Mouse (Mus musculus): Measurements from ENCODE around the gene Dnajc2. TPM values are rescaled to one million over a fixed set of nuclear protein-coding genes. Genes with fewer than 3 reads are reported as not detected.

Dnajc2 gene
- polyA plus RNA-seq, 1 experiment, result 22.3 TPM

DNA sequence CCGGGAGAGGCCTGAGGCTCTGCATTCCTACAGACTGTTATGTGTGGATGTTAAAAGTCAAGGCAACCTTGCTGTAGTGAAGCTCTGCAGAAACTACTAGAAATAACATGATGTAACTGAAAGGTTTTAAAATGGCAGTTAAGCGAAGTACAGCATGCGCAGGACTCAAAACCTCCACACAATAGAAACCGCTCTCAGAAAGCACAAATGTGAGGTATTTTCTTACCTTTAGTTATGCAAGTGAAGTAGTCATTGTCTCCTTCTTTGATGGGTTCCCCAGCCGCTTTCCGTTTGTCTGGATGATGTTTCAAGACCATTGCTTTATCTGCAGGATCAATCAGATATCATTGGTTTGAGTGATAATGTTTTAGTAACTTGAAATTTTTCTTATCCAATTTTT lies 8.6 kb downstream of the Dnajc2 start:
- TF ChIP-seq CEBPB (IDR thresholded peaks at IDR 0.05; ENCODE audit: low read depth) (no peak), USF1 (IDR thresholded peaks at IDR 0.05; ENCODE audit: low read depth) (no peak), MAX (IDR thresholded peaks at IDR 0.05) (no peak)
- Histone ChIP-seq H3K27me3 (ENCODE audit: control insufficient read depth, insufficient read depth, insufficient read length) (no peaks in the 10 kb centered on the region), H3K4me3 (ENCODE audit: insufficient read depth, poor library complexity, severe bottlenecking) (no peak overlapping the region), H3K79me2 (ENCODE audit: control insufficient read depth, insufficient read depth) (peaks cover 12% of the 10 kb centered on the region), H3K36me3 (ENCODE audit: control insufficient read depth, insufficient read depth) (peaks cover 66% of the 10 kb centered on the region), H3ac (ENCODE audit: control insufficient read depth, insufficient read length, low read depth) (no peak overlapping the region), H3K79me3 (ENCODE audit: low read depth) (no peaks in the 10 kb centered on the region)

DNA sequence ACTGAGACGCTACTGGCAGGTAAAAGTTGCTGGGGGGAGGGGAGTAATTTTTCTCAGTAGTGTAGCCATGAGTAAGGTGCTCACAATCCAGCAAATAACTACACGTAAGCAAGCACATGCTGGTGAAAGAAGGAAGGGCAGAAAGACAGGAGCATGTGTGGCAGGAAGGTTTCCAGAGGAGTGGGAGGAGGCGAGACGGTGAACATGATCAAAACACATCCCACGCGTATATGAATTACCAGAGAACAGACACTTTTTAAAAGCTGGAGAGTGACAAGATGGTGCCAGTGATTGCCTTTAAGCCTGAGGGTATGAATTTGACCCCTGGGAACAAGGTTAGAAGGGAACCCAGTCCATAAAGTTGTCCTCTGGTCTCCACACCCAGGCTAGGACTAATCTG lies 15.2 kb downstream of the Dnajc2 start:
- H3K36me3 ChIP-seq (ENCODE audit: control insufficient read depth, insufficient read depth), result peaks cover 64% of the 10 kb centered on the region
- no peaks in the 10 kb centered on the region for H3K79me3 ChIP-seq (ENCODE audit: low read depth)
- H3K4me3 ChIP-seq (ENCODE audit: insufficient read depth, poor library complexity, severe bottlenecking), result no peak overlapping the region
- H3K79me2 ChIP-seq (ENCODE audit: control insufficient read depth, insufficient read depth), result no peaks in the 10 kb centered on the region
- no peaks in the 10 kb centered on the region for H3K27me3 ChIP-seq (ENCODE audit: control insufficient read depth, insufficient read depth, insufficient read length)
- TF ChIP-seq MYOG (IDR thresholded peaks at IDR 0.05; ENCODE audit: control insufficient read depth, extremely low read depth, insufficient read length) (no peak), MYOD1 (IDR thresholded peaks at IDR 0.05; ENCODE audit: control insufficient read depth, insufficient read length, low read depth) (no peak), USF1 (IDR thresholded peaks at IDR 0.05; ENCODE audit: low read depth) (no peak), MAX (IDR thresholded peaks at IDR 0.05) (no peak), CTCF (IDR thresholded peaks at IDR 0.05; ENCODE audit: control insufficient read depth, insufficient read depth, insufficient read length) (no peak), FOSL1 (IDR thresholded peaks at IDR 0.05; ENCODE audit: insufficient read depth, low read length, poor library complexity, severe bottlenecking) (no peak), CEBPB (IDR thresholded peaks at IDR 0.05; ENCODE audit: low read depth) (no peak)
- H3ac ChIP-seq (ENCODE audit: control insufficient read depth, insufficient read length, low read depth), result no peak overlapping the region

DNA sequence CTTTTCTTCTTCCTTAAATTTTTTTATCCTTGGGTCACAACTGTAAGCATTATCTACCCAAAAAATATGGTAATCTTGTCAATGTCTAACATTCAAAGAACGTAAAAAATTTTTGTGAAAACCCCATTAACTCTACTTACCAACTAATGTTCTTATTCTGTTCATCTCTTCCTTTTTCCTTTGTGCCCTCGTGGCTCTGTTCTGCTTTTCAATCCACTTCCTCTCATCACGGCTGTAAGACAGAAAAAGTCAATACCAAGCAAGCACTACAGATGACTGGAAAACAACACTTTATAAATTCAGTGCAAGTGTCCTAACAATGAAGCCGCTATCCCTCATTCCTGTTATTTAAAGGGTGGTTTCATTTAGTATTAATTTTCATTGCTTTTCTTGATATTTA lies 16.5 kb downstream of the Dnajc2 start:
- Histone ChIP-seq H3K79me2 (ENCODE audit: control insufficient read depth, insufficient read depth) (no peaks in the 10 kb centered on the region), H3K36me3 (ENCODE audit: control insufficient read depth, insufficient read depth) (peaks cover 64% of the 10 kb centered on the region), H3K4me3 (ENCODE audit: insufficient read depth, poor library complexity, severe bottlenecking) (no peak overlapping the region), H3ac (ENCODE audit: control insufficient read depth, insufficient read length, low read depth) (no peak overlapping the region), H3K79me3 (ENCODE audit: low read depth) (no peaks in the 10 kb centered on the region), H3K27me3 (ENCODE audit: control insufficient read depth, insufficient read depth, insufficient read length) (no peaks in the 10 kb centered on the region)
- TF ChIP-seq USF1 (IDR thresholded peaks at IDR 0.05; ENCODE audit: low read depth) (no peak), FOSL1 (IDR thresholded peaks at IDR 0.05; ENCODE audit: insufficient read depth, low read length, poor library complexity, severe bottlenecking) (no peak), MYOG (IDR thresholded peaks at IDR 0.05; ENCODE audit: control insufficient read depth, extremely low read depth, insufficient read length) (no peak), MAX (IDR thresholded peaks at IDR 0.05) (no peak), CTCF (IDR thresholded peaks at IDR 0.05; ENCODE audit: control insufficient read depth, insufficient read depth, insufficient read length) (no peak), CEBPB (IDR thresholded peaks at IDR 0.05; ENCODE audit: low read depth) (no peak), MYOD1 (IDR thresholded peaks at IDR 0.05; ENCODE audit: control insufficient read depth, insufficient read length, low read depth) (no peak)

DNA sequence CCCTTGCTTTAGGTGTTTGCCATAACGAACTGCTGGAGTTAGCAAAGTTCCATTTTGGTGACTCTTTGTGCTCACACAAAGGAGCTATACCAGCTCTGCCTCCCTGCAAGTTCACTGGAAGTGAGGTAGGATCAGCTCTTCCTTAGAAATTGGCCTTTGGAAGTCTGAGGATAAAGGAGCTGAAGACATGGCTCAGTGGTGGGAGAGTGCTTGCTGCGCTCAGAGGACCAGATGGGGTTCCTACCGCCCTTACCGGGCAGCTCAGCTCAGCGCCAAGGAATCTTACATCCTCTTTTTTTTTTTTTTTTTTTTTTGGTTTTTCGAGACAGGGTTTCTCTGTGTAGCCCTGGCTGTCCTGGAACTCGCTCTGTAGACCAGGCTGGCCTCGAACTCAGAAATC lies 39.1 kb downstream of the Dnajc2 start:
- H3K36me3 ChIP-seq (ENCODE audit: control insufficient read depth, insufficient read depth), result peaks cover 70% of the 10 kb centered on the region
- H3K27me3 ChIP-seq (ENCODE audit: control insufficient read depth, insufficient read depth, insufficient read length), result no peaks in the 10 kb centered on the region
- TF ChIP-seq MYOG (IDR thresholded peaks at IDR 0.05; ENCODE audit: control insufficient read depth, extremely low read depth, insufficient read length) (no peak), CEBPB (IDR thresholded peaks at IDR 0.05; ENCODE audit: low read depth) (no peak), CTCF (IDR thresholded peaks at IDR 0.05; ENCODE audit: control insufficient read depth, insufficient read depth, insufficient read length) (no peak), USF1 (IDR thresholded peaks at IDR 0.05; ENCODE audit: low read depth) (no peak), MYOD1 (IDR thresholded peaks at IDR 0.05; ENCODE audit: control insufficient read depth, insufficient read length, low read depth) (no peak), FOSL1 (IDR thresholded peaks at IDR 0.05; ENCODE audit: insufficient read depth, low read length, poor library complexity, severe bottlenecking) (no peak), MAX (IDR thresholded peaks at IDR 0.05) (no peak)
- no peaks in the 10 kb centered on the region for H3K79me3 ChIP-seq (ENCODE audit: low read depth)
- no peaks in the 10 kb centered on the region for H3K79me2 ChIP-seq (ENCODE audit: control insufficient read depth, insufficient read depth)
- H3ac ChIP-seq (ENCODE audit: control insufficient read depth, insufficient read length, low read depth), result no peak overlapping the region
- no peak overlapping the region for H3K4me3 ChIP-seq (ENCODE audit: insufficient read depth, poor library complexity, severe bottlenecking)

DNA sequence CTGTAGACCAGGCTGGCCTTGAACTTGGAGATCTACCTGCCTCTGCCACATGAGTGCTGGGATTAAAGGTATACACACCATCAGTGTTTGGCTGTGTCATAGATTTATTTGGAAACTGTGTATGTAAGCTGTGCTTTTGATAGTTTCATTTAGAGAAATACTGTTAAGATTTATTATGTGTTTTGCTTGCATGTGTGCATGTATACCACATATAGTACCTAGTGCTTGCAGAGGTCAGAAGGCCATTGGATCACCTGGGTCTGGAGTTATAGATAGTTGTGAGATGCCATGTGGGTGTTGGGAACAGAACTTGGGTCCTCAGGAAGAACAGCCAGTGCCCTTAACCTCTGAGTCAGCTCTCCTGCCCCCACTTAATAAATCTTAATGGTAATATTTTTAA lies 40.4 kb downstream of the Dnajc2 start:
- Histone ChIP-seq H3K79me3 (ENCODE audit: low read depth) (no peaks in the 10 kb centered on the region), H3ac (ENCODE audit: control insufficient read depth, insufficient read length, low read depth) (no peak overlapping the region), H3K27me3 (ENCODE audit: control insufficient read depth, insufficient read depth, insufficient read length) (no peaks in the 10 kb centered on the region), H3K79me2 (ENCODE audit: control insufficient read depth, insufficient read depth) (no peaks in the 10 kb centered on the region), H3K4me3 (ENCODE audit: insufficient read depth, poor library complexity, severe bottlenecking) (no peak overlapping the region), H3K36me3 (ENCODE audit: control insufficient read depth, insufficient read depth) (peaks cover 74% of the 10 kb centered on the region)
- TF ChIP-seq MYOD1 (IDR thresholded peaks at IDR 0.05; ENCODE audit: control insufficient read depth, insufficient read length, low read depth) (no peak), FOSL1 (IDR thresholded peaks at IDR 0.05; ENCODE audit: insufficient read depth, low read length, poor library complexity, severe bottlenecking) (no peak), CEBPB (IDR thresholded peaks at IDR 0.05; ENCODE audit: low read depth) (no peak), MAX (IDR thresholded peaks at IDR 0.05) (no peak), USF1 (IDR thresholded peaks at IDR 0.05; ENCODE audit: low read depth) (no peak), MYOG (IDR thresholded peaks at IDR 0.05; ENCODE audit: control insufficient read depth, extremely low read depth, insufficient read length) (no peak), CTCF (IDR thresholded peaks at IDR 0.05; ENCODE audit: control insufficient read depth, insufficient read depth, insufficient read length) (no peak)

DNA sequence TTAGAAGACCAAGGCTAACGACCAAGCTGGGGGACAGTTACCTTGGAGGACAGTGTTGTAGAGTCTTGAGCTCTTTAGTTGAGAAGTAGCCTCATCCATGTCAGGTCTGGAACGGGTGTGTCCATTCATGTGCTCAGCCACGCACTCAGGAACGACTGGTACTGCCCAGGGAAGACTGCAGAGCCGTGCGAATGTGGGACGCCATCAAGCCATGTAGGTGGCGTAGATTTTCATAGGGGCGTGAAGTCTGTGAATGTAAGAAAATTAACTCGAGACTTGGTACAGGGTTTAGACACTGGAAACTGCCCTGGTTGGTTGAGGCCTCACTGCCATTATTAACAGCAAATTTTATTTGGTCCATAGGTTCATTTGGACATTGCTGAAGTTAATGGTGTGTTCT lies 41.4 kb downstream of the Dnajc2 start:
- H3K79me2 ChIP-seq (ENCODE audit: control insufficient read depth, insufficient read depth), result peaks cover 6% of the 10 kb centered on the region
- no peak for TF ChIP-seq CTCF (IDR thresholded peaks at IDR 0.05; ENCODE audit: control insufficient read depth, insufficient read depth, insufficient read length)
- no peak for TF ChIP-seq FOSL1 (IDR thresholded peaks at IDR 0.05; ENCODE audit: insufficient read depth, low read length, poor library complexity, severe bottlenecking)
- no peaks in the 10 kb centered on the region for H3K27me3 ChIP-seq (ENCODE audit: control insufficient read depth, insufficient read depth, insufficient read length)
- H3K36me3 ChIP-seq (ENCODE audit: control insufficient read depth, insufficient read depth), result peaks cover 70% of the 10 kb centered on the region
- H3K4me3 ChIP-seq (ENCODE audit: insufficient read depth, poor library complexity, severe bottlenecking), result no peak overlapping the region
- H3K79me3 ChIP-seq (ENCODE audit: low read depth), result no peaks in the 10 kb centered on the region
- H3ac ChIP-seq (ENCODE audit: control insufficient read depth, insufficient read length, low read depth), result no peak overlapping the region
